Mouse (Mus musculus): ENCODE results near the gene Gm16181.
"Not testable (repeated sequence)": the region's sequence is repeated elsewhere in the genome, so short reads cannot be mapped to it uniquely, and the experiment has no call there.

Gm16181 gene

GRCm38 (mm10) chr17:35232659-35233058 lies 12.0 kb downstream of the Gm16181 start:
- DNase-seq (ENCODE audit: low read depth) = no peak

- no peak for DNase-seq (ENCODE audit: low read depth)
Observed at GRCm38 (mm10) chr17:35233114-35233980, 12.7 kb downstream of the Gm16181 start, which contains the start of gene Atp6v1g2. TSS of gene Atp6v1g2 (plus strand) at chr17:35233660.

DNA sequence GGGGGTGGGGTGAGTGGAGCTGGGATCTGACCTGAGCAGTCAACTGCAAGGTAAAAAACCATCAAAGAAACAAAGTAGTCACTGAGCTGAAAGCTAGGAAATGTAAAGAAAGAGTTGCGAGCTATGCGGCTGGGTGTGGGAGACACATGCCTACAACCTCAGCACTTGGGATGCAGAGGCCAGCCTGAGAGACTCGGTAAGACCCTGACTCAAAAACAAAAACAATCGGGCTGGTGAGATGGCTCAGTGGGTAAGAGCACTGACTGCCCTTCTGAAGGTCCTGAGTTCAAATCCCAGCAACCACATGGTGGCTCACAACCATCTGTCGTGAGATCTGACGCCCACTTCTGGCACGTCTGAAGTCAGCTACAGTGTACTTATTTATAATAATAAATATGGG lies 13.5 kb downstream of the Gm16181 start:
- DNase-seq (ENCODE audit: low read depth) = not testable (repeated sequence)

GRCm38 (mm10) chr17:35234903-35235302 lies 14.3 kb downstream of the Gm16181 start:
- DNase-seq (ENCODE audit: low read depth) = no peak

- peak; percentile 85 for DNase-seq (ENCODE audit: low read depth)
Observed at GRCm38 (mm10) chr17:35235614-35236389, 15.2 kb downstream of the Gm16181 start, which contains the start of gene Nfkbil1. TSS of gene Nfkbil1 (minus strand) at chr17:35235792.

GRCm38 (mm10) chr17:35236390-35236746 lies 15.7 kb downstream of the Gm16181 start:
- peak; percentile 71 for DNase-seq (ENCODE audit: low read depth)

DNA sequence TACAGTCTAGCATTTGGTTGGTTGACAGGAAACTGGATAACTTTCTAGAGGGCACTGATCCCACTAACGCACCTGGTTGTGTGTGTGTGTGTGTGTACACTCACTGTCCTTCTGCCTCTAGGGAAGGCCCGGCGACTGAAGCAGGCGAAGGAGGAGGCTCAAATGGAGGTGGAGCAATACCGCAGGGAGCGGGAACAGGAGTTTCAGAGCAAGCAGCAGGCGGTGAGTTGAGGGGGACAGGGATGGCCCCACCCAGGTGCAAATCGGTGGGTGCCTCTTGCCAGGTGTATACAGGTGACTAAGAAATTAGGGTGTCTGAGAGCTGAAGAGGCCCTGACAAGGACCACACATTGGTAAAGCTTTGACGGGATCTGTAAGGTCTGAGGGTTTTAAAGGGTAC lies 16.4 kb downstream of the Gm16181 start:
- DNase-seq (ENCODE audit: low read depth) = no peak

DNA sequence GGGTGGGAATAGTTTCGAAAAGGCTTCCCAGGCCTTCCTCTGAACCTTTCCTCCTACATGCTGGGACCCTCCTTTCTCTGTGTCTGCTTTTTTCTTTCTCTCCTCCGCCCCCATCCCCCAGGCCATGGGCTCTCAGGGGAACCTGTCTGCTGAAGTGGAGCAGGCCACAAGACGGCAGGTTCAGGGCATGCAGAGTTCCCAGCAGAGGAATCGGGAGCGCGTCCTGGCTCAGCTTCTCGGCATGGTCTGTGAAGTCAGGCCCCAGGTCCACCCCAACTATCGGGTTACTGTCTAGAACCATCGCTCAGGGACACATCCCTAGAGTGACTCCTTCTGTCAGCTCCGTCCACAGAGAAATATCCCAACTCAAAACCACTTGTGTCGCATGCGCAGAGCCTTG lies 16.9 kb downstream of the Gm16181 start:
- no peak for DNase-seq (ENCODE audit: low read depth)

DNA sequence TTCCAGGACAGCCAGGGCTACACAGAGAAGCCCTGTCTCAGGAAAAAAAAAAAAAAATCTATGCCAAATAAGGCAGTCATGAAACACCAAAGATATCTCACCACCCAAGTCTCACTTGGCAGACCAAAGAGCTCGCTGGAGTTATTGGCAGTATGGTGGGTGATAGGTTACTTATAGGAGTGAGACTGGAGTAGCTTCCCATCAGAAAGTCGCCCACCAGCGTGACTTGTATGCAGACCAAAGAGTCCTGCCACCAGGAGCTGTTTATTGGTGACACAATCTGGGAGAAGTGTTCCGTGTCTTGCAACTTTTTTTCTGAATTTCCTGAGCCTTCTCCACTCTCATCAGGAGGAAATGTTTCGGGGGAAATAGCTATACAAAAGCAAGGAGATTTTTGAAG lies 19.1 kb downstream of the Gm16181 start:
- no peak for DNase-seq (ENCODE audit: low read depth)

DNA sequence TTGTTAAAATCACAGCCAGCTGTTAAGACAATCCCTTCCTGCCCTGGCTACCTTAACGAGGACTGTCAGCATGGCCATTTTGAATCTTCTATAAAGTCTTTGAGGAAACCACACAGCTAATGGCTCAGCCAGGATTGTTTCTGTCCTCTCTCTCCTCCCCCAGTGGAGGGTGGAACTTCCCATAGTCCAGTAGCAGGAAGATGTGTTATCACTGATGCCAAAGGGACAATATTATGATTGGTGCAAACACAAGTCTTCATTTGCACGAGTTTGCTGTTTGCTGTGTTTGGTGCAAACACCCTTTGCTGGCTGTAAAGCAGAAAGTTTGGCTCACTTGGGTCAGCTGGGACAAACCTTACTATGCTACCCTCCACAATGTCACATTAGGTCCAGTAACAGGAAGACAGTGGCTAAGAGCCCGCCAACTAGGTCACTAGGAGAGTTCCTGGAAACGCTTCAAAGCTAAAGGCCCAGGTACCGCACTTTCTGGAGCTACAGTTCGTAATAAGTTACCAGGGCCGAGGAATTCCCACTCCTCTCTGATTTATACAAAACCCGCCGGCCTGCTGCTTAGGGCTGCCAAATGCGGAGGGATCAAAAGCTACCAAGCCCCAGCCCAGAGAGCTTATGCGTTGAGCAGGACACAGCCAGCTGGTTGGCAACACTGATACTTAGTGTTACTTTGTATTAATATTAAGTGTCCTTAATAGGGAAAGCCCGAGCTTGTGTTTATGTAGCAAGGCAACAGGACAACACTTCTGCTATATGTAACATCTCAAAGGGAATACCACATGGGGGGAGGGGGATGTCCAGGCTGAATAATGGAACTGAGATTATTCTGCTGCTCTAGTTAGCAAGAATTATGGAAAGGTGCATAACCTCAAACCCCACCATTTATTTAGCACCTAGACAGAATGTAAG lies 20.0 kb downstream of the Gm16181 start:
- no peak for DNase-seq (ENCODE audit: low read depth)

DNA sequence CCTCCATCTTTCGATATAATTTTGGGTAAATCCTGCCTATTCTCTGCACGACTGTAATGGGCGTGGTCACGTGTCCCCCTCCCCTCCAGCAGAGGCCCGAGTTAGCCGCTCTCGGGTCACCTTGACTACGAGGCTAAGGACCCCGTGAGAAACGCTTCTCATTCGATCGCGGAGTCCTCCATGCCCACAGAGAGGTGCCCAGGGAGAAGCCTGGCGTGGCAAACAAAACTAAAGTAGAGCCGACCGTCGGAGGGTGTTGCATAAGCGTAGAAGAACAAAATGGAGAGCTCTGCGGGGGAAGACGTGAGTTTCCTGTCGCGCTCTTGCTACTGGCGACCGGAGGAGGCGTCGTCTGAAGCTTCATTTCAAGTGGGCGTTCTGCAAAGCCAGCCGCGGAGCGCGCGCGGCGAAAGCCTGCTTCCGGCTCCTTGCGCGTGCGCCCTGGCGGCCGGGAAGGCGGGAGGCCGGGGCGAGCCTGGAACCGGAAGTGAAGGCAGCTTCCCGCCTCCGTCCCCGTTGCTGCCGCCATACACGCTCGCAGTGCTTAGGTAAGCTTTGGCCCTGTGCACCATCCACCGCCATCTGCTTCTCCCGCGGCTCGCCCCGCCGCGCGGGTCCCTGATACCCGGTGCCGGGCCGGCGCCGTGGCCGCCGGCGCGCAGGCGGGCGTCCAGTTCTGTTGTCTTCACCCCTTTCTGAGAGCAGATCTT lies 20.8 kb downstream of the Gm16181 start, which contains the start of gene Ddx39b:
Gene Ddx39b (plus strand): TSS at position 442 of the 710 bp plus-strand sequence.
- DNase-seq (ENCODE audit: low read depth) = peak; percentile 90

GRCm38 (mm10) chr17:35242015-35242941 lies 21.6 kb downstream of the Gm16181 start:
- DNase-seq (ENCODE audit: low read depth) = peak; percentile 36

GRCm38 (mm10) chr17:35243086-35243485 lies 22.5 kb downstream of the Gm16181 start:
- DNase-seq (ENCODE audit: low read depth) = no peak

DNA sequence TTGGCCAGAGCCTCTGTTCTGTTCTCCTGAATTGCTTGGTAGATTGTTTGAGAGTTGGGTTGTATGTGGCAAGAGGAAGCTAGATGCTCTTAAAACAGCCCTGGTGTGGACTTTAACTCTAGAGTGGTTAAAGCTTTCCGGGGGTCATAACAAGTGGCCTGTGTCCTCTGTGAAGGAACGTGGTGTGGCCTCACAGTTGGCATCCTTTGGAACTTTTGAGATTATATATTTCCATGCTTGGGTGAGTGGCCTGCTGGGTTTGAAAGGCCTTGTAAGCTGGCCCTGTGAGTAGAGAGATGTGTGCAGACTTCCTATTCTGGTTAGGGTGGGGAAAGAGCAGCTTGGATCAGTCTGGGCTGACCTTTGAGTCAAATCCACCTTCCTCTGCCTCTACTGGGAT lies 24.4 kb downstream of the Gm16181 start:
- no peak for DNase-seq (ENCODE audit: low read depth)

DNA sequence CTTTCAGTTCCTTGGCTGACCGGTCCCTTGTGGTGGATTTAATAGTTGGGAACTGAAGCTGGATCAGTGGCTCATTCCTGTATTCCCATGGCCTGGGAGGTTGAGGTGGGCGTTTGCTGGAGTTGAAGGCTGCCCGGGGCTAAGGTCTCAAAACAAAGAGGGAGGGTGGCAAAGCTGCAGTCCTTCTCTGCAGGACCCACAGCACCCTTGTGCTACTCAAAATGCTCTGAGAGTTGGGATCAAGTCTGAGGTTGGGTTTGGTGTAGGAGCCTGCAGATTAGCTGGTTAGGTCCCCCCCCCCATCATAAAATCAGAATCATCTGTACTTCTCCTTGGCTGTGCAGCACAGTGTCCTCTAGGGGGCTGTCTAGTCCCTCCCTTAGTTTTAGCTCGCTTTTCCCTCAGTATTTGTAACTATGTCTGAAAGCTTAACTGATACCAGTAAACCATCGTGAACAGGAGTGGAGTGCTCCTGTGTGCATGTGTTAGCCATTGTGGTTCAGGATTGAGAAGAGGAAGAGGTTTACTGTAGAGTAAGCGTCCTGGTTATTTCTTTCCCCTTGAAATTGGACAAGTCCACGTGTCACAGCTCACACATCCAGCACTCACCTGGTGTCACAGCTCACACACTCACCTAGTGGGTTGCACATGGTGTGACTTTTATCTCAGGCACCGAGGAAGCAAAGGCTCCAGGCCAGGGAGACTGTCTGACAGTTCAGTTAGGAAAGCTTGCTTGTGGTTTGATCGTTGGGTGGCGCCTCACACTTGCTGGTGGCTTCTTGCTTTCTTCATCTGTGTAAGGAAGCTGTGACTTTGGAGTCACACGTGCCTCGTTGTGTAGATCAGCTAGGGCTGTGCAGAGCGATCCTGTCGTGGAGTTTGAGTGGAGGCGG lies 25.3 kb downstream of the Gm16181 start:
- no peak for DNase-seq (ENCODE audit: low read depth)

- DNase-seq (ENCODE audit: low read depth) = no peak
Observed at GRCm38 (mm10) chr17:35247144-35247543, 26.5 kb downstream of the Gm16181 start.

DNA sequence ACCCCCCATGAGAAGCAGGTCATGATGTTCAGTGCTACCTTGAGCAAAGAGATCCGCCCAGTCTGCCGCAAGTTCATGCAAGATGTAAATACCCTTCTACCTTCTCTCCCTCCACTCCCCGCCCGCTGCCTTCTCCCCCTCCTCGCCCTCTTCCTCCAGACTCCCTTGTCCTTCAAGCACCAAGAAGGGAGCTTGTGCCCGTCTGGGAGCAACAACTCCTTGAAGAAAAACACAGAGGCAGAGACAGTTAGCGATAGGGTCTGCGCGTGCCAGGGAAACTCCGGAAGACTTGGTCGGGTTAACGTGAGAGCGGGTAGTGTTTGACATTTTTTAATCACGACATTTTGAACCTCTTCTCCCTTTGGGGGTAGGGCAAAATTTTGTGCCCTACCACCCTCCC lies 28.4 kb downstream of the Gm16181 start:
- no peak for DNase-seq (ENCODE audit: low read depth)

GRCm38 (mm10) chr17:35249451-35250197 lies 29.0 kb downstream of the Gm16181 start:
- DNase-seq (ENCODE audit: low read depth) = no peak
